Mouse (Mus musculus) lung, embryonic 15.5 days (tissue): ENCODE measurements around the gene Rnf185. TPM values are rescaled to one million over a fixed set of nuclear protein-coding genes. Genes with fewer than 3 reads are reported as not detected.

Experiments used
- ATAC-seq: fragments of 200-750 bp; cut with Nextera tagmentation; 2 replicates; pipeline ENCODE4 v1.8.0; 2017; ENCODE audit warnings: moderate number of reproducible peaks, borderline replicate concordance; ENCODE audit not compliant: low FRiP score, low TSS enrichment; ENCODE audit errors: extremely low read depth
- H3K27ac ChIP-seq: fragments of 300-500 bp; sonication (generic); 2 replicates; pipeline ENCODE4 v1.5.1; 2015; ENCODE audit warnings: moderate library complexity, mild to moderate bottlenecking, inconsistent platforms
- H3K27me3 ChIP-seq: fragments of 300-500 bp; sonication (generic); 2 replicates; pipeline ENCODE4 v1.6.1; 2015; ENCODE audit warnings: inconsistent platforms
- H3K36me3 ChIP-seq: fragments of 300-500 bp; sonication (generic); 2 replicates; pipeline ENCODE4 v1.6.1; 2015; ENCODE audit warnings: inconsistent platforms
- H3K4me1 ChIP-seq: fragments of 300-500 bp; sonication (generic); 2 replicates; pipeline ENCODE4 v1.6.1; 2015; ENCODE audit warnings: inconsistent platforms
- H3K4me2 ChIP-seq: fragments of 300-500 bp; sonication (generic); 2 replicates; pipeline ENCODE4 v1.6.1; 2015; ENCODE audit warnings: inconsistent platforms, mild to moderate bottlenecking, moderate library complexity
- H3K4me3 ChIP-seq: fragments of 300-500 bp; sonication (generic); 2 replicates; pipeline ENCODE4 v1.5.1; 2015; ENCODE audit warnings: mild to moderate bottlenecking, inconsistent platforms
- H3K9ac ChIP-seq: fragments of 300-500 bp; sonication (generic); 2 replicates; pipeline ENCODE4 v1.6.1; 2015; ENCODE audit warnings: inconsistent platforms
- H3K9me3 ChIP-seq: fragments of 300-500 bp; sonication (generic); 2 replicates; pipeline ENCODE4 v1.6.1; 2016; ENCODE audit warnings: inconsistent platforms
- WGBS: fragments of 180-500 bp; shearing (Covaris S2); methylation state at CpG from one replicate; pipeline ENCODE4 v1.1.7; 2015; 5-methylcytosine and 5-hydroxymethylcytosine counted together
- polyA plus RNA-seq: library from polyadenylated mRNA; unstranded; fragments of >200 nt; fragmentation: Nextera tagmentation; extraction: Ambion mirVana; gene quantifications from 2 replicates; pipeline ENCODE4 v1.2.1, GENCODE M21; 2015

The Rnf185 gene
- polyA plus RNA-seq, 1 experiment from 2014 or later, result 29.3 TPM

DNA sequence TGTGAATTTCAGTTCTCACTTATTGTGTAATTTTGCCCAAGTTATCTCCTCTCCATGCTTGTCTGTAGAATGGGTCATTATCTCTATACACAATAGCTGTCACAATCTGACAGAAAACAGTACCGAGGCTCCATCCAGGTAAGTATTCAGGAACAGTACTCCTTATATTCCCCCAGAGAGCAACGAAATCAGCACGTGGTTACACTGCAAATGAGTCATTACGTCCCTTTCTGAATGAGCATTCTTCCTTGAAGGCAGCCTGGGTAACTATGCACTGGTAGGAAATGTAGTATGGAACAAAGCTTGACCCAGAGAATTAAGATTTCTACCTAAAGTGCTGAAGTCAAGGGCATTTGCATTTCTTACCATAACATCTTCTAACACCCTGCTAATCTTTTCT lies 9.5 kb downstream of the Rnf185 start:
- Histone ChIP-seq H3K9me3 (no peaks in the 10 kb centered on the region), H3K4me1 (0 out of 2 replicates have a peak, but pooled peaks cover 7% of the 10 kb centered on the region), H3K27ac (no peak overlapping the region), H3K27me3 (no peaks in the 10 kb centered on the region), H3K9ac (no peak overlapping the region), H3K36me3 (no peaks in the 10 kb centered on the region), H3K4me2 (no peak overlapping the region), H3K4me3 (no peak overlapping the region)
- ATAC-seq, result no peak
- 74% methylated on average over 4 of the region's 4 CpGs for WGBS

DNA sequence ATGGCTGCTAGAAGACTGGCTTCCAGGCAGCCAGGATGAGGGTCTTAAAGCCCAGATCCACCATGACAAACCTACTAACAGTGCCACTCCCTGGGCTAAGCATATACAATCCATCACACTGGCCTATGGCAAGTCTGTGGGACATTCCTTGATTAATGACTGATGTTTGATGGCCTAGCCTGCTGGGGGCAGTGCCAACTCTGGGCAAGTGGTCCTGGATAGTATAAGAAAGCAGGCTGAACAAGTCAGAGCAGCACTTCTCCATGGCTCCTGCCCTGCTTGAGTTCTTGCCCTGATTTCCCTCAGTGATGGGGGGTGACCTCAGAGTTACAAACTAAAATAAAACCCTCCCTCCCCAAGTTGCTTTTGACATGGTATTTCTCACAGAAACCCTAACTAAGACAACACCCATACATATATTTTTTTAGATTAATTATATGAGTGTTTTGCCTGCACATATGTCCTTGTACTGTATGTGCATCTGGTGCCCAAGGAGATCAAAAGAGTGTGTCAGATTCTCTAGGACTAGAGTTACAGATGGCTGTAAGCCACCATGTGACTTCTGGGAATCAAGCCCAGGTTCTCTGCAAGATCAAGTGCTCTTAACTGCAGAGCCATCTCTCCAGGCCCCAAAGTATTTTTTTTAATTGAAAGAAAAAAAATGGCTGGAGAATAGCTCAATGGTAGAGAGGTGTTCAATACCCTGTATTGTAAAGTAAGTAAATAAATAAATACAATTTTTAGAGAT lies 10.3 kb downstream of the Rnf185 start:
- Histone ChIP-seq H3K9me3 (no peaks in the 10 kb centered on the region), H3K9ac (no peak overlapping the region), H3K4me3 (no peak overlapping the region), H3K4me1 (0 out of 2 replicates have a peak, but pooled peaks cover 7% of the 10 kb centered on the region), H3K4me2 (no peak overlapping the region), H3K27me3 (no peaks in the 10 kb centered on the region), H3K27ac (no peak overlapping the region; the same call in 1 of the 2 replicates), H3K36me3 (no peaks in the 10 kb centered on the region)
- ATAC-seq, result no peak

GRCm38 (mm10) chr11:3437621-3438020 lies 14.5 kb downstream of the Rnf185 start:
- Histone ChIP-seq H3K4me3 (no peak overlapping the region), H3K36me3 (no peaks in the 10 kb centered on the region), H3K4me1 (0 out of 2 replicates have a peak, but pooled peaks cover 7% of the 10 kb centered on the region), H3K9me3 (no peaks in the 10 kb centered on the region), H3K4me2 (no peak overlapping the region), H3K27ac (no peak overlapping the region), H3K27me3 (no peaks in the 10 kb centered on the region), H3K9ac (no peak overlapping the region)
- 87% methylated on average over 1 of the region's 1 CpGs for WGBS
- ATAC-seq, result no peak

GRCm38 (mm10) chr11:3433809-3434208 lies 18.4 kb downstream of the Rnf185 start:
- no peaks in the 10 kb centered on the region for H3K4me1 ChIP-seq
- no peak overlapping the region for H3K27ac ChIP-seq
- no peaks in the 10 kb centered on the region for H3K27me3 ChIP-seq
- 83% methylated on average over 4 of the region's 4 CpGs for WGBS
- no peak overlapping the region for H3K4me3 ChIP-seq
- H3K9ac ChIP-seq, result no peak overlapping the region
- H3K36me3 ChIP-seq, result no peaks in the 10 kb centered on the region
- H3K9me3 ChIP-seq, result no peaks in the 10 kb centered on the region
- H3K4me2 ChIP-seq, result no peak overlapping the region
- no peak for ATAC-seq

- 81% methylated on average over 6 of the region's 6 CpGs for WGBS
- Histone ChIP-seq H3K9ac (no peak overlapping the region), H3K9me3 (no peaks in the 10 kb centered on the region), H3K27ac (no peak overlapping the region), H3K4me1 (no peaks in the 10 kb centered on the region), H3K27me3 (no peaks in the 10 kb centered on the region), H3K4me2 (no peak overlapping the region), H3K36me3 (no peaks in the 10 kb centered on the region), H3K4me3 (no peak overlapping the region)
- no peak for ATAC-seq
Measured at GRCm38 (mm10) chr11:3431976-3432603, 20.1 kb downstream of the Rnf185 start.

DNA sequence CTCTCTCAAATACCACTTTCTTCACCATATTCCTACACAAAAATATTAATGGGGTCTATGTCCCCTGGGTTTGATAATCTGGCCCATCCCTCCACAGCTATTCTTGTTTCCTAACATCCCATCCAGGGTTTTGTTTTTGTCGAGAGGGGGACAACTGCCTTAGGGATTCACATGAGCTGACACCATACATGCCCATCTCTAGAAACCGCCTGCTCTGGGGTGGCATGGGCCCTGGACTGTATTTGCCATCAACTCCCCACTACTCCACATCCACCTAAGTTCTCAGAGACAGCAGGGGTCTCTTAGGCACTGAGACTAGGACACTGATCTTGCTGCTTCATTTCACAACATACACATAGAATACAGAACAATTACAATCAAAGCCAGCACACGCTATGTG lies 20.6 kb downstream of the Rnf185 start:
- Histone ChIP-seq H3K4me3 (no peak overlapping the region), H3K36me3 (no peaks in the 10 kb centered on the region), H3K4me2 (no peak overlapping the region), H3K27ac (no peak overlapping the region), H3K27me3 (no peaks in the 10 kb centered on the region), H3K4me1 (no peaks in the 10 kb centered on the region), H3K9me3 (no peaks in the 10 kb centered on the region), H3K9ac (no peak overlapping the region)
- WGBS, result 88% methylated on average over 3 of the region's 3 CpGs
- ATAC-seq, result no peak

- Histone ChIP-seq H3K36me3 (peaks cover 10% of the 10 kb centered on the region; the same call in 1 of the 2 replicates), H3K9ac (no peak overlapping the region), H3K4me2 (no peak overlapping the region), H3K9me3 (no peaks in the 10 kb centered on the region), H3K4me3 (no peak overlapping the region), H3K27me3 (no peaks in the 10 kb centered on the region), H3K27ac (no peak overlapping the region), H3K4me1 (no peaks in the 10 kb centered on the region)
- WGBS, result 82% methylated on average over 7 of the region's 7 CpGs
- no peak for ATAC-seq
Measured at GRCm38 (mm10) chr11:3428632-3429031, 23.5 kb downstream of the Rnf185 start.

DNA sequence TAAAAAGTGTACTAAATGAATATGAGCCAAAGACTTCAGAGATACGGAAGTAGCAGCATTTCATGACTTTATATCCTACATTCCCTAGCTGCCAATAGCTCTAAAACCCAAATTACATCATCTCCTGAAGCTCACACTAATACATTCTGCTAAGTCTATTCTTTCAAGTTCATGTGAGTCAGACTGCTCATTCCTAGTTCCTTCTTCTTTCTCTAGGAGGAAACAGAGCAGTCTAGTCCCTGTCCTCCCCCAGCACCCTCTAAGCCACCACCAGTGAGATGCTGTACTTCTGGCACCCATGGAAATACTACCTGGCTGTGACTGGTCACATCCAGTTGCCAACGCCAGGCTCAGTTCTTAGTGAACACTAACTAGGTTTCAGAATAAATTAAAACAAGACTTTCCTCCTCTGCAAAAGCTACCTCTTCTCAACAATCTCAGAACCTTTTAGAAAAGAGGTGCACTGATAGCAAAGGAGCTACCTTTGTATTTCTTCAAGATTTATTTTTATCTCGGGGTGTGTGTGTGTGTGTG lies 24.4 kb downstream of the Rnf185 start:
- 83% methylated on average over 3 of the region's 3 CpGs for WGBS
- Histone ChIP-seq H3K9me3 (no peaks in the 10 kb centered on the region), H3K27me3 (no peaks in the 10 kb centered on the region), H3K27ac (no peak overlapping the region), H3K4me2 (no peak overlapping the region), H3K9ac (no peak overlapping the region), H3K36me3 (peaks cover 12% of the 10 kb centered on the region; the same call in 1 of the 2 replicates), H3K4me3 (no peak overlapping the region), H3K4me1 (no peaks in the 10 kb centered on the region)
- ATAC-seq, result no peak

DNA sequence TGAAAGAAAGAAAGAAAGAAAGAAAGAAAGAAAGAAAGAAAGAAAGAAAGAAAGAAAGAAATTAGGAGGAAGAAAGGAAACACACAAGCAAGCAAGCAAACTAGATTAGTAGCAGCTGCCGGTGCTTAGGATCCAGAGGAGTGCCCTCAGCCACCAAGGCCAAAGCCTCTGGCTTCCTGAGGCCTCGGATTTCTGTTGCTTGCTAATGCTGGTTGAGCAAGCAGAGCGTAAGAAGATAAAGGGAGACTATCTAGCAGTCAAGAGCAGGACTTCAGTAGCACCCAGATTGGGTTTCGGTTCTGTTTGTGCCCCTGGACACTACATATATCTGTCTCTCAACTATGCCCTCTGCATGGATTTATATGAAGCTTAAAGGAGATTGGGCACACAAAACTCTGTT lies 29.9 kb downstream of the Rnf185 start:
- Histone ChIP-seq H3K4me3 (no peak overlapping the region), H3K4me2 (no peak overlapping the region), H3K27me3 (no peaks in the 10 kb centered on the region), H3K9me3 (no peaks in the 10 kb centered on the region), H3K9ac (no peak overlapping the region), H3K27ac (no peak overlapping the region), H3K36me3 (peaks cover 27% of the 10 kb centered on the region), H3K4me1 (no peaks in the 10 kb centered on the region)
- ATAC-seq, result no peak
- 81% methylated on average over 4 of the region's 4 CpGs for WGBS

GRCm38 (mm10) chr11:3418741-3419140 lies 33.4 kb downstream of the Rnf185 start:
- Histone ChIP-seq H3K4me3 (no peak overlapping the region), H3K27ac (peak overlapping the region; percentile 71), H3K4me2 (no peak overlapping the region), H3K4me1 (no peaks in the 10 kb centered on the region), H3K36me3 (peaks cover 29% of the 10 kb centered on the region), H3K9me3 (no peaks in the 10 kb centered on the region), H3K27me3 (no peaks in the 10 kb centered on the region), H3K9ac (no peak overlapping the region)
- 73% methylated on average over 4 of the region's 4 CpGs for WGBS
- 0 out of 2 replicates have a peak, but pooled peaks have one; percentile 14 for ATAC-seq

- Histone ChIP-seq H3K27me3 (no peaks in the 10 kb centered on the region), H3K9ac (no peak overlapping the region), H3K4me1 (no peaks in the 10 kb centered on the region), H3K36me3 (peaks cover 26% of the 10 kb centered on the region), H3K9me3 (no peaks in the 10 kb centered on the region), H3K4me2 (no peak overlapping the region), H3K27ac (no peak overlapping the region), H3K4me3 (no peak overlapping the region)
- ATAC-seq, result no peak
- 78% methylated on average over 6 of the region's 6 CpGs for WGBS
Measured at GRCm38 (mm10) chr11:3417795-3418194, 34.4 kb downstream of the Rnf185 start.

DNA sequence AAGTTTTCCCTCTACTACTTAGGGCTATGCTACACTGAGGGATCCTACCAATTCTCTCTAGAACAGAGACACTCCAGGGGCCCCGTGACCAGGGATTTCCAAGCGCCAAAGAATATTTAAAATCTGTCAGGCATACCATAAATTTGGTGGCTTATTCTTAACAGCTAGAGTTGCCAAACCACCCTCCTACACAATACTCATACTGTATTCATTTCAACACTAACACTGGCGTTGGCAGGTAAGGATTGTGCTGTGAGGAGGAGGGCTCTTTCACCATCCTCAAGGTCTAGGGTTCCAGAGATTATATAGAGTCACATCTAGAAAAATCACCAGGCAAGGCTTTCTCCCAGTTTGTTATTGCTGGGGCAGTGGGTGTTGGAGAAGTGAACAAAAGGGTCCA lies 35.8 kb downstream of the Rnf185 start:
- H3K36me3 ChIP-seq, result peaks cover 26% of the 10 kb centered on the region
- no peak overlapping the region for H3K27ac ChIP-seq
- H3K4me1 ChIP-seq, result no peaks in the 10 kb centered on the region
- WGBS, result 86% methylated on average over 3 of the region's 3 CpGs
- H3K9ac ChIP-seq, result no peak overlapping the region
- H3K4me2 ChIP-seq, result no peak overlapping the region
- no peaks in the 10 kb centered on the region for H3K9me3 ChIP-seq
- no peak for ATAC-seq
- H3K4me3 ChIP-seq, result no peak overlapping the region
- no peaks in the 10 kb centered on the region for H3K27me3 ChIP-seq
